In genomic region chr10:42491158-42491557, GRCm38 (mm10) we compare ENCODE assay signal across 21 mouse cellular contexts. TPM values are rescaled to one million over a fixed set of nuclear protein-coding genes. Genes with fewer than 3 reads are reported as not detected.
DNase-seq lines count a peak whose midpoint lies in the region; ATAC-seq and TF ChIP-seq lines count a peak whose summit lies in the region.
"Had no signal": no experiment of that assay in that cellular context is flagged by ENCODE, and none has a peak within 500 bp of the region (broad histone marks: within the 10 kb centered on the region; RNA-seq: fewer than 3 reads in every experiment).

No protein-coding gene starts in this region.

- peaks cover 23% of the 10 kb centered on the region for H3K4me1 ChIP-seq in heart, embryonic 12.5 days (replicated peaks)
- H3K4me1 ChIP-seq in liver, postnatal 0 days (ENCODE audit: insufficient read depth), result 0 out of 2 replicates have a peak, but pooled peaks cover 5% of the 10 kb centered on the region
- peaks cover 12% of the 10 kb centered on the region; the same call in 1 of the 2 replicates for H3K4me1 ChIP-seq in liver, embryonic 11.5 days (replicated peaks; ENCODE audit: control insufficient read depth, insufficient read depth, low read length)
- peaks cover 10% of the 10 kb centered on the region; the same call in 1 of the 2 replicates for H3K4me1 ChIP-seq in intestine, postnatal 0 days (replicated peaks; ENCODE audit: control insufficient read depth, insufficient read depth, low read length)
- no peaks in the 10 kb centered on the region for H3K4me1 ChIP-seq in neural tube, embryonic 15.5 days
- no peaks in the 10 kb centered on the region for H3K4me1 ChIP-seq in lung, postnatal 0 days (ENCODE audit: insufficient read depth, low read depth, low read length)

- H3K4me2 ChIP-seq in heart, embryonic 12.5 days, result no peak overlapping the region
- no peak overlapping the region for H3K4me2 ChIP-seq in liver, postnatal 0 days (ENCODE audit: low read depth, low read length)
- no peak overlapping the region for H3K4me2 ChIP-seq in liver, embryonic 11.5 days
- H3K4me2 ChIP-seq in intestine, postnatal 0 days (replicated peaks; ENCODE audit: low read depth), result no peak overlapping the region
- no peak overlapping the region for H3K4me2 ChIP-seq in neural tube, embryonic 15.5 days
- H3K4me2 ChIP-seq in lung, postnatal 0 days (replicated peaks; ENCODE audit: low read depth, low read length), result no peak overlapping the region
- H3K4me2 ChIP-seq: kidney, embryonic 15.5 days; limb, embryonic 15.5 days; neural tube, embryonic 13.5 days had no signal

- TF ChIP-seq CTCF in liver, postnatal 0 days (IDR thresholded peaks at IDR 0.05; ENCODE audit: low read depth), result no peak
- TF ChIP-seq CTCF in intestine, postnatal 0 days (IDR thresholded peaks at IDR 0.05; ENCODE audit: low read depth), result no peak
- TF ChIP-seq CTCF in lung, postnatal 0 days (IDR thresholded peaks at IDR 0.05), result no peak

- DNase-seq in heart, adult 8-10 months (ENCODE audit: low spot score), result no peak
- no peak for DNase-seq in liver, postnatal 0 days
- DNase-seq in liver, embryonic 11.5 days (ENCODE audit: low spot score), result no peak
- peak; percentile 37 for DNase-seq in MN1 (ENCODE audit: low spot score)
- no peak for DNase-seq in lung, postnatal 0 days (ENCODE audit: low spot score)
- DNase-seq: adrenal gland, adult 2 months; cerebellum, adult 9-11 months; gastrocnemius, postnatal 10 days; layer of hippocampus, postnatal 36 days; lung, postnatal 14 days; right cerebral cortex, postnatal 4 days; thymus, adult 2 months had no signal

- 15% methylated on average over 1 of the region's 1 CpGs for WGBS in heart, embryonic 12.5 days
- 22% methylated on average over 1 of the region's 1 CpGs for WGBS in liver, postnatal 0 days (ENCODE audit: insufficient replicate concordance)
- WGBS in liver, embryonic 11.5 days, result 15% methylated on average over 1 of the region's 1 CpGs
- 15% methylated on average over 1 of the region's 1 CpGs for WGBS in intestine, postnatal 0 days
- 60% methylated on average over 1 of the region's 1 CpGs for WGBS in neural tube, embryonic 15.5 days
- 7% methylated on average over 1 of the region's 1 CpGs for WGBS in lung, postnatal 0 days

- no peak overlapping the region for H3K4me3 ChIP-seq in heart, embryonic 12.5 days
- no peak overlapping the region for H3K4me3 ChIP-seq in liver, postnatal 0 days (ENCODE audit: low read depth, low read length)
- H3K4me3 ChIP-seq in liver, embryonic 11.5 days (ENCODE audit: low read depth, low read length), result no peak overlapping the region
- H3K4me3 ChIP-seq in intestine, postnatal 0 days (ENCODE audit: low read depth, low read length), result no peak overlapping the region
- no peak overlapping the region for H3K4me3 ChIP-seq in neural tube, embryonic 15.5 days (replicated peaks)
- no peak overlapping the region for H3K4me3 ChIP-seq in lung, postnatal 0 days (ENCODE audit: low read depth, low read length)
- H3K4me3 ChIP-seq: forebrain, embryonic 10.5 days; kidney, embryonic 15.5 days; limb, embryonic 15.5 days; megakaryocyte, embryonic 14.5 days; neural tube, embryonic 13.5 days had no signal

- TF ChIP-seq EP300 in liver, postnatal 0 days (IDR thresholded peaks at IDR 0.05; ENCODE audit: low read depth), result no peak
- TF ChIP-seq EP300 in lung, postnatal 0 days (IDR thresholded peaks at IDR 0.05), result no peak

- no peak for ATAC-seq in heart, embryonic 12.5 days (ENCODE audit: insufficient number of reproducible peaks, low FRiP score)
- peak; percentile 77 for ATAC-seq in liver, postnatal 0 days
- ATAC-seq in liver, embryonic 11.5 days (replicated peaks; ENCODE audit: low FRiP score), result no peak
- peak; percentile 36; the same call in 1 of the 2 replicates for ATAC-seq in intestine, postnatal 0 days
- no peak for ATAC-seq in neural tube, embryonic 15.5 days (ENCODE audit: low FRiP score)
- ATAC-seq in lung, postnatal 0 days, result no peak
- ATAC-seq: hindbrain, postnatal 0 days had no signal

- H3K9me3 ChIP-seq in heart, embryonic 12.5 days (replicated peaks), result no peaks in the 10 kb centered on the region
- no peaks in the 10 kb centered on the region for H3K9me3 ChIP-seq in liver, postnatal 0 days (ENCODE audit: low read length)
- H3K9me3 ChIP-seq in liver, embryonic 11.5 days (ENCODE audit: control insufficient read depth, low read length), result no peaks in the 10 kb centered on the region
- H3K9me3 ChIP-seq in intestine, postnatal 0 days (ENCODE audit: control insufficient read depth), result no peaks in the 10 kb centered on the region
- H3K9me3 ChIP-seq in neural tube, embryonic 15.5 days (replicated peaks), result no peaks in the 10 kb centered on the region
- H3K9me3 ChIP-seq in lung, postnatal 0 days (ENCODE audit: low read length), result no peaks in the 10 kb centered on the region
- H3K9me3 ChIP-seq: forebrain, embryonic 10.5 days; kidney, embryonic 15.5 days; limb, embryonic 15.5 days; megakaryocyte, embryonic 14.5 days; neural tube, embryonic 13.5 days had no signal

- H3K27ac ChIP-seq in heart, embryonic 12.5 days (ENCODE audit: poor library complexity, severe bottlenecking), result peak overlapping the region; percentile 76
- H3K27ac ChIP-seq in liver, postnatal 0 days (ENCODE audit: low read depth), result 0 out of 2 replicates have a peak overlapping the region, but pooled peaks have one; percentile 24
- H3K27ac ChIP-seq in liver, embryonic 11.5 days (ENCODE audit: low read depth, low read length), result no peak overlapping the region
- H3K27ac ChIP-seq in intestine, postnatal 0 days (ENCODE audit: low read depth, low read length), result peak overlapping the region; percentile 73
- H3K27ac ChIP-seq in neural tube, embryonic 15.5 days (replicated peaks), result no peak overlapping the region
- H3K27ac ChIP-seq in lung, postnatal 0 days (ENCODE audit: low read length), result no peak overlapping the region
- H3K27ac ChIP-seq: forebrain, embryonic 10.5 days; hindbrain, postnatal 0 days; kidney, embryonic 15.5 days; limb, embryonic 15.5 days; neural tube, embryonic 13.5 days had no signal

- H3K27me3 ChIP-seq in heart, embryonic 12.5 days (replicated peaks), result no peaks in the 10 kb centered on the region
- no peaks in the 10 kb centered on the region for H3K27me3 ChIP-seq in liver, postnatal 0 days (ENCODE audit: insufficient read depth, low read length)
- H3K27me3 ChIP-seq in liver, embryonic 11.5 days (replicated peaks; ENCODE audit: control insufficient read depth, insufficient read depth, low read length), result no peaks in the 10 kb centered on the region
- no peaks in the 10 kb centered on the region for H3K27me3 ChIP-seq in intestine, postnatal 0 days (replicated peaks; ENCODE audit: control insufficient read depth, insufficient read depth, low read length)
- no peaks in the 10 kb centered on the region for H3K27me3 ChIP-seq in neural tube, embryonic 15.5 days (replicated peaks)
- no peaks in the 10 kb centered on the region for H3K27me3 ChIP-seq in lung, postnatal 0 days (replicated peaks; ENCODE audit: insufficient read depth, low read length)
- H3K27me3 ChIP-seq: kidney, embryonic 15.5 days; limb, embryonic 15.5 days; megakaryocyte, embryonic 14.5 days; neural tube, embryonic 13.5 days had no signal

- H3K36me3 ChIP-seq in heart, embryonic 12.5 days, result no peaks in the 10 kb centered on the region
- no peaks in the 10 kb centered on the region for H3K36me3 ChIP-seq in liver, postnatal 0 days (replicated peaks; ENCODE audit: insufficient read depth, low read length)
- H3K36me3 ChIP-seq in liver, embryonic 11.5 days (ENCODE audit: control insufficient read depth, insufficient read depth, low read length), result no peaks in the 10 kb centered on the region
- H3K36me3 ChIP-seq in intestine, postnatal 0 days (ENCODE audit: control insufficient read depth, insufficient read depth), result no peaks in the 10 kb centered on the region
- no peaks in the 10 kb centered on the region for H3K36me3 ChIP-seq in neural tube, embryonic 15.5 days
- no peaks in the 10 kb centered on the region for H3K36me3 ChIP-seq in lung, postnatal 0 days (ENCODE audit: insufficient read depth, low read length)
- H3K36me3 ChIP-seq: forebrain, embryonic 10.5 days; kidney, embryonic 15.5 days; limb, embryonic 15.5 days; neural tube, embryonic 13.5 days had no signal

- no peak overlapping the region for H3K9ac ChIP-seq in heart, embryonic 12.5 days
- H3K9ac ChIP-seq in liver, postnatal 0 days (replicated peaks), result no peak overlapping the region
- H3K9ac ChIP-seq in liver, embryonic 11.5 days (ENCODE audit: low read depth, low read length), result no peak overlapping the region
- no peak overlapping the region for H3K9ac ChIP-seq in intestine, postnatal 0 days (ENCODE audit: low read depth, low read length)
- no peak overlapping the region for H3K9ac ChIP-seq in neural tube, embryonic 15.5 days (replicated peaks)
- no peak overlapping the region for H3K9ac ChIP-seq in lung, postnatal 0 days (replicated peaks; ENCODE audit: low read depth)
- H3K9ac ChIP-seq: kidney, embryonic 15.5 days; limb, embryonic 15.5 days; neural tube, embryonic 13.5 days had no signal

RNA-seq across cellular contexts. Expression of gene Snx3, which starts 10.7 kb away (rescaled TPM):
- 353 and 382 TPM in 2 replicates for polyA plus RNA-seq in heart, embryonic 12.5 days (2016; fragmentation: Nextera tagmentation; extraction: Ambion mirVana)
- 100 to 1,000 TPM; 157 to 170 (median 164) TPM for total RNA-seq in heart, adult 8-10 months (2022)
- 173 and 176 TPM in 2 replicates for polyA plus RNA-seq in liver, postnatal 0 days (2015; fragmentation: Nextera tagmentation; extraction: Ambion mirVana)
- 355 and 358 TPM in 2 replicates for polyA plus RNA-seq in liver, embryonic 11.5 days (2014; fragmentation: Nextera tagmentation; extraction: Ambion mirVana)
- polyA plus RNA-seq in intestine, postnatal 0 days (2015; fragmentation: Nextera tagmentation; extraction: Ambion mirVana), result 599 and 615 TPM in 2 replicates
- 346 and 374 TPM in 2 replicates for polyA plus RNA-seq in neural tube, embryonic 15.5 days (2015; fragmentation: Nextera tagmentation; extraction: Ambion mirVana)
- polyA plus RNA-seq in lung, postnatal 0 days (2015; fragmentation: Nextera tagmentation; extraction: Ambion mirVana), result 317 and 344 TPM in 2 replicates

RNA-seq across cellular contexts. Expression of gene Afg1l, which starts 12.8 kb away (rescaled TPM):
- 13.5 and 14.1 TPM in 2 replicates for polyA plus RNA-seq in heart, embryonic 12.5 days (2016; fragmentation: Nextera tagmentation; extraction: Ambion mirVana)
- total RNA-seq in heart, adult 8-10 months (2022), result 10 to 100 TPM; 29.9 to 32.3 (median 31.6) TPM
- polyA plus RNA-seq in liver, postnatal 0 days (2015; fragmentation: Nextera tagmentation; extraction: Ambion mirVana), result 2.3 and 2.9 TPM in 2 replicates
- polyA plus RNA-seq in liver, embryonic 11.5 days (2014; fragmentation: Nextera tagmentation; extraction: Ambion mirVana), result 5.0 TPM in 2 replicates
- 9.0 and 9.4 TPM in 2 replicates for polyA plus RNA-seq in intestine, postnatal 0 days (2015; fragmentation: Nextera tagmentation; extraction: Ambion mirVana)
- polyA plus RNA-seq in neural tube, embryonic 15.5 days (2015; fragmentation: Nextera tagmentation; extraction: Ambion mirVana), result 8.6 and 11.1 TPM in 2 replicates
- 7.1 and 9.4 TPM in 2 replicates for polyA plus RNA-seq in lung, postnatal 0 days (2015; fragmentation: Nextera tagmentation; extraction: Ambion mirVana)

Comparison
In these comparisons a context has a peak if more than half of its experiments do, and no peak if none do; other contexts are left out.
1. ATAC-seq: peak in liver, postnatal 0 days (single experiment) and intestine, postnatal 0 days (single experiment); none in heart, embryonic 12.5 days (single experiment), liver, embryonic 11.5 days (single experiment), neural tube, embryonic 15.5 days (single experiment) and lung, postnatal 0 days (single experiment).
2. H3K27ac ChIP-seq: peak in heart, embryonic 12.5 days (single experiment), liver, postnatal 0 days (single experiment) and intestine, postnatal 0 days (single experiment); none in liver, embryonic 11.5 days (single experiment), neural tube, embryonic 15.5 days (single experiment) and lung, postnatal 0 days (single experiment).